Mouse (Mus musculus): ENCODE results near the gene Chchd3.

GRCm38 (mm10) chr6:32837939-32838301, 222.1 kb downstream of the Chchd3 start:
- TF ChIP-seq POLR2A (IDR thresholded peaks at IDR 0.05; ENCODE audit: borderline replicate concordance, control insufficient read depth, low read depth, low read length) = no peak
- no peak for TF ChIP-seq CTCF (IDR thresholded peaks at IDR 0.05; ENCODE audit: control insufficient read depth, insufficient read depth, low read length)
